Mouse (Mus musculus): ENCODE data around the gene Heatr3. TPM values are rescaled to one million over a fixed set of nuclear protein-coding genes. Genes with fewer than 3 reads are reported as not detected.

Gene Heatr3
- polyA plus RNA-seq, 1 experiment from 2014 or later, result 13.5 TPM

- ATAC-seq (no peak), DNase-seq (ENCODE audit: low spot score) (no peak)
- H3K4me1 ChIP-seq (ENCODE audit: insufficient read depth, low read depth, low read length), result peaks cover 3% of the 10 kb centered on the region; the same call in 1 of the 2 replicates
- 85% methylated on average over 3 of the region's 3 CpGs for WGBS
- TF ChIP-seq EP300 (IDR thresholded peaks at IDR 0.05) (no peak), CTCF (IDR thresholded peaks at IDR 0.05) (no peak)
- H3K27me3 ChIP-seq (replicated peaks; ENCODE audit: insufficient read depth, low read length), result no peaks in the 10 kb centered on the region
- no peaks in the 10 kb centered on the region for H3K9me3 ChIP-seq (ENCODE audit: low read length)
- 0 out of 2 replicates have a peak, but pooled peaks cover 5% of the 10 kb centered on the region for H3K36me3 ChIP-seq (ENCODE audit: insufficient read depth, low read length)
- H3K27ac ChIP-seq (ENCODE audit: low read length), result no peak overlapping the region
- H3K4me2 ChIP-seq (replicated peaks; ENCODE audit: low read depth, low read length), result no peak overlapping the region
- no peak overlapping the region for H3K9ac ChIP-seq (replicated peaks; ENCODE audit: low read depth)
- H3K4me3 ChIP-seq (ENCODE audit: low read depth, low read length), result no peak overlapping the region
Observed at GRCm38 (mm10) chr8:88139256-88139655, 1.6 kb downstream of the Heatr3 start.

DNA sequence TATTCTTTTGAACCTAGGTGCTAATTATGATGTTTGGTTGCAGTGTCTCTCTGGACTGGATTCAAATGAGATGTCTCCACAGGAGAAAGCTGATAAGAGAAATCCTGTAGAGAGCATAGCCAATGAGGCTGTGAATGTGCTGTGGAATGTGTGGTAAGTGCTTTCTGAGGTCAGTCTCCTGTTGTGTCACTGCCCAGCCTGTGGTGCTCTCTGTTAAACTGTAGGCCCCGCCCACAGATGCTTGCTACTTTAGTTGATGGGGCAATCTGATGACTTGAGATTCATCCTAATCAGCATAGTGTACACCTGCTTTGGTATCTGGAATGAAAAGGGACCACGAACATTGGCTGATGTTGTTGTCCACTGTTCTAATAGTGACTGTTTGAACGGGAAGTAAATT lies 4.0 kb downstream of the Heatr3 start:
- Histone ChIP-seq H3K27me3 (replicated peaks; ENCODE audit: insufficient read depth, low read length) (no peaks in the 10 kb centered on the region), H3K9me3 (ENCODE audit: low read length) (no peaks in the 10 kb centered on the region), H3K4me1 (ENCODE audit: insufficient read depth, low read depth, low read length) (peaks cover 3% of the 10 kb centered on the region; the same call in 1 of the 2 replicates), H3K9ac (replicated peaks; ENCODE audit: low read depth) (no peak overlapping the region), H3K27ac (ENCODE audit: low read length) (no peak overlapping the region), H3K36me3 (ENCODE audit: insufficient read depth, low read length) (0 out of 2 replicates have a peak, but pooled peaks cover 5% of the 10 kb centered on the region), H3K4me2 (replicated peaks; ENCODE audit: low read depth, low read length) (no peak overlapping the region), H3K4me3 (ENCODE audit: low read depth, low read length) (no peak overlapping the region)
- TF ChIP-seq EP300 (IDR thresholded peaks at IDR 0.05) (no peak), CTCF (IDR thresholded peaks at IDR 0.05) (no peak)
- 89% methylated on average over 3 of the region's 3 CpGs for WGBS
- DNase-seq (ENCODE audit: low spot score), result no peak
- no peak for ATAC-seq

DNA sequence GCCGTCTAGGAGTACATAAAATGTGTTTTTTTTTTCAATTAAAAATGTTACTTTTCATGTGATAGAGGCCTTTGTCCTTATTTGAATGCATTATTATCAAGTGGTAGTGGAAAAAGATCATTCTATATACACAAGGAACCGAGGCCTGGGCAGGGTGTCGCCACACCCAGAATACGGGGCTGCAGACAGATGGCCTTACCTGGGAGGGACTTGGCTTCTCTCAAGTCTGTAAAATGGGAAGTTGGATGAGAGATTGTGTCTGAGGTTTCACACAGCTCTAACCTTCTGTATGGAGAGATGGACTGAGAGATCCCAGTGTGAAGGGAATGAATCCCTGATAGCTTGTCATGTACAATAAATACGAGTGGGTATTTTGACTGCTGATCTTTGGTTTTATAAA lies 6.4 kb downstream of the Heatr3 start:
- Histone ChIP-seq H3K9ac (replicated peaks; ENCODE audit: low read depth) (no peak overlapping the region), H3K36me3 (ENCODE audit: insufficient read depth, low read length) (0 out of 2 replicates have a peak, but pooled peaks cover 8% of the 10 kb centered on the region), H3K4me3 (ENCODE audit: low read depth, low read length) (no peak overlapping the region), H3K27ac (ENCODE audit: low read length) (no peak overlapping the region), H3K4me2 (replicated peaks; ENCODE audit: low read depth, low read length) (no peak overlapping the region), H3K9me3 (ENCODE audit: low read length) (no peaks in the 10 kb centered on the region), H3K27me3 (replicated peaks; ENCODE audit: insufficient read depth, low read length) (no peaks in the 10 kb centered on the region), H3K4me1 (ENCODE audit: insufficient read depth, low read depth, low read length) (no peaks in the 10 kb centered on the region)
- DNase-seq (ENCODE audit: low spot score) (no peak), ATAC-seq (no peak)
- TF ChIP-seq CTCF (IDR thresholded peaks at IDR 0.05) (no peak), EP300 (IDR thresholded peaks at IDR 0.05) (no peak)
- WGBS, result 85% methylated on average over 5 of the region's 5 CpGs

DNA sequence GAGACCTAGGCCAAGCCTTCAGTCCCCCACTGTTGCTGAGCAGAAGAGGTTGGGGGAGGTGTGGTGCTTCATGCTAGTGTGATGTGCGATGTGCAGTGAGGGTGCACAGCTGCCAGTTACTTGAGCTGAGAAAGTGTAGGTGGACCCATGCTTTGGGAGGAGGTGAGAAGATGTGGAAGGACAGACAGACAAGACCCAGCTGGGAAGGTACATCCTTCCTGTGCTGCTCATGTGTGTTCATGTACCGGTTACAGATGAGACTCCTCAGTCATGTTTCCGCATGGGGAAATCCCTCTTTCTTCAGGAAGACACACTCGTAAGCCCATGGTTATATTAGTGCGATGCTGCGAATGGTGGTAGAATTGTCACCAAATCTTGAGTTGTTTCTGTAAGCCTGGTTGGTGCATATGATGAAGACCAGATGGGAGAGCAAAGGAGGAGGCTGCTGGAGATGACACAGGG lies 13.3 kb downstream of the Heatr3 start:
- H3K36me3 ChIP-seq (ENCODE audit: insufficient read depth, low read length), result 0 out of 2 replicates have a peak, but pooled peaks cover 3% of the 10 kb centered on the region
- H3K27me3 ChIP-seq (replicated peaks; ENCODE audit: insufficient read depth, low read length), result no peaks in the 10 kb centered on the region
- no peak overlapping the region for H3K9ac ChIP-seq (replicated peaks; ENCODE audit: low read depth)
- H3K4me1 ChIP-seq (ENCODE audit: insufficient read depth, low read depth, low read length), result no peaks in the 10 kb centered on the region
- TF ChIP-seq EP300 (IDR thresholded peaks at IDR 0.05), result no peak
- no peak for TF ChIP-seq CTCF (IDR thresholded peaks at IDR 0.05)
- ATAC-seq (no peak), DNase-seq (ENCODE audit: low spot score) (no peak)
- no peak overlapping the region for H3K4me2 ChIP-seq (replicated peaks; ENCODE audit: low read depth, low read length)
- no peak overlapping the region for H3K27ac ChIP-seq (ENCODE audit: low read length)
- no peak overlapping the region for H3K4me3 ChIP-seq (ENCODE audit: low read depth, low read length)
- H3K9me3 ChIP-seq (ENCODE audit: low read length), result no peaks in the 10 kb centered on the region
- 92% methylated on average over 6 of the region's 6 CpGs for WGBS

- H3K9me3 ChIP-seq (ENCODE audit: low read length), result no peaks in the 10 kb centered on the region
- no peak overlapping the region for H3K27ac ChIP-seq (ENCODE audit: low read length)
- no peak overlapping the region for H3K4me2 ChIP-seq (replicated peaks; ENCODE audit: low read depth, low read length)
- ATAC-seq, result no peak
- no peak for DNase-seq (ENCODE audit: low spot score)
- H3K36me3 ChIP-seq (ENCODE audit: insufficient read depth, low read length), result peaks cover 23% of the 10 kb centered on the region
- 89% methylated on average over 9 of the region's 10 CpGs for WGBS
- H3K27me3 ChIP-seq (replicated peaks; ENCODE audit: insufficient read depth, low read length), result no peaks in the 10 kb centered on the region
- no peak overlapping the region for H3K4me3 ChIP-seq (ENCODE audit: low read depth, low read length)
- no peaks in the 10 kb centered on the region for H3K4me1 ChIP-seq (ENCODE audit: insufficient read depth, low read depth, low read length)
- TF ChIP-seq CTCF (IDR thresholded peaks at IDR 0.05), result no peak
- no peak for TF ChIP-seq EP300 (IDR thresholded peaks at IDR 0.05)
- H3K9ac ChIP-seq (replicated peaks; ENCODE audit: low read depth), result no peak overlapping the region
Observed at GRCm38 (mm10) chr8:88160237-88160995, 22.8 kb downstream of the Heatr3 start.

- Histone ChIP-seq H3K36me3 (ENCODE audit: insufficient read depth, low read length) (peaks cover 21% of the 10 kb centered on the region), H3K4me3 (ENCODE audit: low read depth, low read length) (no peak overlapping the region), H3K27ac (ENCODE audit: low read length) (no peak overlapping the region), H3K9ac (replicated peaks; ENCODE audit: low read depth) (no peak overlapping the region), H3K4me2 (replicated peaks; ENCODE audit: low read depth, low read length) (no peak overlapping the region), H3K9me3 (ENCODE audit: low read length) (no peaks in the 10 kb centered on the region), H3K27me3 (replicated peaks; ENCODE audit: insufficient read depth, low read length) (no peaks in the 10 kb centered on the region), H3K4me1 (ENCODE audit: insufficient read depth, low read depth, low read length) (no peaks in the 10 kb centered on the region)
- peak; percentile 63 for DNase-seq (ENCODE audit: low spot score)
- ATAC-seq, result peak; percentile 62; the same call in 1 of the 2 replicates
- TF ChIP-seq CTCF (IDR thresholded peaks at IDR 0.05) (peak; percentile 86), EP300 (IDR thresholded peaks at IDR 0.05) (no peak)
- WGBS, result 72% methylated on average over 5 of the region's 5 CpGs
Observed at GRCm38 (mm10) chr8:88161439-88161838, 23.8 kb downstream of the Heatr3 start.

Measured in lung, postnatal 0 days (tissue).